Mouse (Mus musculus): Measurements from ENCODE around the gene Gm49322. TPM values are rescaled to one million over a fixed set of nuclear protein-coding genes. Genes with fewer than 3 reads are reported as not detected.
A peak's percentile ranks its signal among the peaks of the same experiment; 100 is the strongest.

Gene Gm49322
- total RNA-seq, 2 experiments from 2014 or later, result 2.6 to 2.8 TPM

GRCm38 (mm10) chr10:80608435-80608834, 2.6 kb downstream of the Gm49322 start:
- intact Hi-C loops (cut with DNase I), result no loop called here
- DNase-seq (ENCODE audit: low spot score in 2 of 2), result no peak

GRCm38 (mm10) chr10:80609269-80609924, 3.6 kb downstream of the Gm49322 start:
- intact Hi-C loops (cut with DNase I), result no loop called here
- DNase-seq (ENCODE audit: low spot score in 2 of 2), result no peak

GRCm38 (mm10) chr10:80610116-80610785, 4.4 kb downstream of the Gm49322 start:
- no peak for DNase-seq (ENCODE audit: low spot score in 2 of 2)
- intact Hi-C loops (cut with DNase I), result no loop called here

- DNase-seq (ENCODE audit: low spot score in 2 of 2), result peak in 1 of 2 experiments; percentile 45
- intact Hi-C loops (cut with DNase I), result no loop called here
These were observed 5.2 kb downstream of the Gm49322 start for GRCm38 (mm10) chr10:80611024-80611423.

- no peak for DNase-seq (ENCODE audit: low spot score in 2 of 2)
- intact Hi-C loops (cut with DNase I), result no loop called here
These were observed 6.1 kb downstream of the Gm49322 start for GRCm38 (mm10) chr10:80611905-80612304.

GRCm38 (mm10) chr10:80613821-80614220, 8.0 kb downstream of the Gm49322 start:
- intact Hi-C loops (cut with DNase I), result no loop called here
- no peak for DNase-seq (ENCODE audit: low spot score in 2 of 2)

GRCm38 (mm10) chr10:80614351-80614750, 8.5 kb downstream of the Gm49322 start:
- no peak for DNase-seq (ENCODE audit: low spot score in 2 of 2)
- intact Hi-C loops (cut with DNase I), result no loop called here

GRCm38 (mm10) chr10:80618181-80618580, 12.4 kb downstream of the Gm49322 start:
- intact Hi-C loops (cut with DNase I), result no loop called here
- DNase-seq (ENCODE audit: low spot score in 2 of 2), result no peak

GRCm38 (mm10) chr10:80619465-80620244, 13.8 kb downstream of the Gm49322 start:
- DNase-seq (ENCODE audit: low spot score in 2 of 2), result no peak
- intact Hi-C loops (cut with DNase I), result loop anchor here (5.0 kb wide), 1 partner anchor 42 kb away; the partner anchor contains the start of gene Klf16

GRCm38 (mm10) chr10:80620365-80620764, 14.5 kb downstream of the Gm49322 start:
- DNase-seq (ENCODE audit: low spot score in 2 of 2), result no peak
- intact Hi-C loops (cut with DNase I), result loop anchor here (5.0 kb wide), 1 partner anchor 43 kb away; the partner anchor contains the start of gene Klf16

- intact Hi-C loops (cut with DNase I), result loop anchor here (5.0 kb wide), 1 partner anchor 44 kb away; the partner anchor contains the start of gene Klf16
- DNase-seq (ENCODE audit: low spot score in 2 of 2), result no peak
These were observed 15.2 kb downstream of the Gm49322 start for GRCm38 (mm10) chr10:80620796-80621689.

GRCm38 (mm10) chr10:80621690-80621939, 15.8 kb downstream of the Gm49322 start:
- no peak for DNase-seq (ENCODE audit: low spot score in 2 of 2)
- intact Hi-C loops (cut with DNase I), result loop anchor here (5.0 kb wide), 1 partner anchor 44 kb away; the partner anchor contains the start of gene Klf16

- intact Hi-C loops (cut with DNase I), result loop anchor here (5.0 kb wide), 1 partner anchor 45 kb away; the partner anchor contains the start of gene Klf16
- peak; percentile 100 for DNase-seq (ENCODE audit: low spot score in 2 of 2)
These were observed 16.3 kb downstream of the Gm49322 start for GRCm38 (mm10) chr10:80621940-80622660.

GRCm38 (mm10) chr10:80622661-80623456, 17.0 kb downstream of the Gm49322 start, which contains the start of gene Csnk1g2:
Csnk1g2 (plus strand) TSS chr10:80622838.
- peak; percentile 47 to 59 for DNase-seq (ENCODE audit: low spot score in 2 of 2)
- intact Hi-C loops (cut with DNase I), result loop anchor here (5.0 kb wide), 1 partner anchor 46 kb away; the partner anchor contains the start of gene Klf16

GRCm38 (mm10) chr10:80623457-80624191, 17.8 kb downstream of the Gm49322 start:
- intact Hi-C loops (cut with DNase I), result loop anchor here (5.0 kb wide), 1 partner anchor 46 kb away; the partner anchor contains the start of gene Klf16
- peak in 1 of 2 experiments; percentile 69 for DNase-seq (ENCODE audit: low spot score in 2 of 2)

GRCm38 (mm10) chr10:80625764-80626163, 19.9 kb downstream of the Gm49322 start:
- intact Hi-C loops (cut with DNase I), result no loop called here
- DNase-seq (ENCODE audit: low spot score in 2 of 2), result no peak

GRCm38 (mm10) chr10:80627685-80628084, 21.9 kb downstream of the Gm49322 start:
- intact Hi-C loops (cut with DNase I), result no loop called here
- no peak for DNase-seq (ENCODE audit: low spot score in 2 of 2)

Data from left cerebral cortex, postnatal 14 days (tissue).